Mouse (Mus musculus) heart, postnatal 0 days (tissue): Measurements from ENCODE around the gene Kcnip4.

Experiments
- CTCF ChIP-seq: IDR thresholded peaks from 2 replicates; pipeline ENCODE4 v1.5.1; 2016; ENCODE audit warnings: antibody characterized with exemption, control low read depth, low read depth
- EP300 ChIP-seq: IDR thresholded peaks from 2 replicates; pipeline ENCODE4 v1.6.1; 2016; ENCODE audit warnings: antibody characterized with exemption, low read depth

GRCm38 (mm10) chr5:49292421-49292820 is 232.3 kb downstream of the Kcnip4 start:
- TF ChIP-seq CTCF (no peak), EP300 (no peak)
